Mouse (Mus musculus): ENCODE measurements around the gene Tiam1.

DNA sequence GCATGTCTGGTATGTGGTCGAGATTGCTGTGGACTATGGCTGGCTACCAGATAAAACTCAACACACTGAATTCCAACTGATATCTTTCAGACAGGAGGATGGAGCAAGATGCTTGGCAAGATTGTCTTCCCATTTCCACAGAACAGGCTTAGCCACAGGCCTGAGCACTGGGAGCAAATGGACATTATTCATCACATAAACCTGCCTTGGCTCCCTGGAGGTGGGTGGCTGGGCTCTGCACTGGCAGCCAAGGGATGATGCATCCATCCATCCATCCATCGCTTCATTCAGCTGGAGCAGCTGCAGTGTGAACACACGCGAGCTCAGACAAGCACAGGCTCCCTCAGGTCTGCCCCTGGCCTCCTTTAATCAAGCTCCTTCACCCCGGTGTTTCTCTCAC is 190.7 kb downstream of the Tiam1 start:
- no peak for TF ChIP-seq CTCF (IDR thresholded peaks at IDR 0.05; ENCODE audit: low read depth)
- TF ChIP-seq EP300 (optimal IDR thresholded peaks at IDR 0.05): no peak

All from stomach, postnatal 0 days (tissue).